Mouse (Mus musculus) common myeloid progenitor, adult 5-6 weeks (primary cell): ENCODE results near the gene Rnf167. TPM values are rescaled to one million over a fixed set of nuclear protein-coding genes. Genes with fewer than 3 reads are reported as not detected.

Experiments
- ATAC-seq: replicated peaks from 2 replicates; pipeline ENCODE4 v1.8.0; 2016; ENCODE audit warnings: low read depth, mild to moderate bottlenecking, moderate TSS enrichment, inconsistent platforms; ENCODE audit not compliant: poor library complexity, severe bottlenecking
- total RNA-seq: library from RNA; stranded (forward); fragments of 200-1000, 187-1606 nt; gene quantifications from 2 replicates; pipeline ENCODE4 v1.2.3, GENCODE M21; 2017

Gene Rnf167
- total RNA-seq, 1 experiment from 2014 or later = 65.8 TPM

GRCm38 (mm10) chr11:70699722-70700556, 52.9 kb downstream of the Rnf167 start, which contains the start of the genes Inca1 and Kif1c:
Gene Inca1, minus strand, starts transcription at chr11:70700155.
Gene Kif1c, plus strand, starts transcription at chr11:70700548.
- ATAC-seq = peak; percentile 98

DNA sequence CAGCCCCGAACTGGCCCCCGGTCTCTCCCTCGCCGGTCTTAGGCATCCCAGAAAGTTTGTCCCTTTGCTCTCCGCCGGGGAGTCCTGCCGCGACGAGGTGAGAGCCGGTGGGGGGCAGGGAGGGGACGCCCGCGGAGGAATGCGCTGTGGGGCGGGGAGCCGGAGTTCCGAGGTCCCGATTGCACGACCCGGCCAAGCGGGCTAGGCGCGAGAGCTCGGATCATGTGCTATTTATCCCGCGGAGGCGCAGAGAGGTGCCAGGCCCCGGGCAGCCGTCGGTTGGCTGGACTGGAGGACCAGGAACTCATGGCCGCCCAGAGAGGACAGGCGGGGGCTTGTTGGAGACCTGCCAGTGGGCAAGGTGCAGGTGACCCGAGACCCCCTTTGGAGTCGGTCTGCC, 53.6 kb downstream of the Rnf167 start:
- ATAC-seq = no peak; the same call in 1 of the 2 replicates

Other genes with a start within 250 kb of the Rnf167 start
- gene Pelp1, start 237.2 kb upstream of the Rnf167 start, total RNA-seq = 13.4 and 16.5 TPM in 2 replicates
- gene Arrb2, start 214.6 kb upstream of the Rnf167 start, total RNA-seq = 43.6 and 46.6 TPM in 2 replicates
- 36.3 and 43.1 TPM in 2 replicates for gene Med11, start 195.3 kb upstream of the Rnf167 start, total RNA-seq
- gene Zmynd15, start 187.8 kb upstream of the Rnf167 start, total RNA-seq = not detected in 2 replicates
- gene Cxcl16, start 187.3 kb upstream of the Rnf167 start, total RNA-seq = not detected in 2 replicates
- gene Tm4sf5, start 142.0 kb upstream of the Rnf167 start, total RNA-seq = not detected in 2 replicates
- not detected in 2 replicates for gene Vmo1, start 132.6 kb upstream of the Rnf167 start, total RNA-seq
- not detected in 2 replicates for gene Gltpd2, start 128.0 kb upstream of the Rnf167 start, total RNA-seq
- 218 and 223 TPM in 2 replicates for gene Psmb6, start 121.9 kb upstream of the Rnf167 start, total RNA-seq
- gene Gm40193, start 114.3 kb upstream of the Rnf167 start, total RNA-seq = not detected in 2 replicates
- 1.2 and 2.7 TPM in 2 replicates for gene Pld2, start 107.2 kb upstream of the Rnf167 start, total RNA-seq
- 30.8 and 33.5 TPM in 2 replicates for gene Mink1, start 84.4 kb upstream of the Rnf167 start, total RNA-seq
- gene 4930544D05Rik, start 31.4 kb upstream of the Rnf167 start, total RNA-seq = not detected in 2 replicates
- gene Chrne, start 28.0 kb upstream of the Rnf167 start, total RNA-seq = 0.37 TPM in 1 of 2 replicates, not detected in the other
- 0.58 and 3.2 TPM in 2 replicates for gene Gp1ba, start 8.1 kb upstream of the Rnf167 start, total RNA-seq
- 52.5 and 60.6 TPM in 2 replicates for gene Slc25a11, start 244 bp downstream of the Rnf167 start, total RNA-seq
- 437 and 465 TPM in 2 replicates for gene Pfn1, start 7.4 kb downstream of the Rnf167 start, total RNA-seq
- 8.9 and 10.0 TPM in 2 replicates for gene Eno3, start 10.0 kb downstream of the Rnf167 start, total RNA-seq
- 43.2 and 53.2 TPM in 2 replicates for gene Spag7, start 22.2 kb downstream of the Rnf167 start, total RNA-seq
- 5.3 and 13.3 TPM in 2 replicates for gene Camta2, start 40.9 kb downstream of the Rnf167 start, total RNA-seq
- gene Inca1, start 52.9 kb downstream of the Rnf167 start, total RNA-seq = not detected in 2 replicates
- gene Kif1c, start 53.3 kb downstream of the Rnf167 start, total RNA-seq = 4.7 and 8.6 TPM in 2 replicates
- gene Zfp3, start 117.0 kb downstream of the Rnf167 start, total RNA-seq = 2.3 and 4.2 TPM in 2 replicates
- not detected in 2 replicates for gene Scimp, start 165.4 kb downstream of the Rnf167 start, total RNA-seq
- gene Rabep1, start 197.5 kb downstream of the Rnf167 start, total RNA-seq = 63.2 and 68.4 TPM in 2 replicates